Mouse (Mus musculus) left cerebral cortex, adult 9 months (tissue): ENCODE results near the gene Gm38392.

ENCODE experiments used
- DNase-seq, 2 experiments: peaks; one replicate each; pipeline ENCODE4 v3.0.0; 2022; ENCODE audit warnings: low spot score in 2 of 2

The Gm38392 gene

DNA sequence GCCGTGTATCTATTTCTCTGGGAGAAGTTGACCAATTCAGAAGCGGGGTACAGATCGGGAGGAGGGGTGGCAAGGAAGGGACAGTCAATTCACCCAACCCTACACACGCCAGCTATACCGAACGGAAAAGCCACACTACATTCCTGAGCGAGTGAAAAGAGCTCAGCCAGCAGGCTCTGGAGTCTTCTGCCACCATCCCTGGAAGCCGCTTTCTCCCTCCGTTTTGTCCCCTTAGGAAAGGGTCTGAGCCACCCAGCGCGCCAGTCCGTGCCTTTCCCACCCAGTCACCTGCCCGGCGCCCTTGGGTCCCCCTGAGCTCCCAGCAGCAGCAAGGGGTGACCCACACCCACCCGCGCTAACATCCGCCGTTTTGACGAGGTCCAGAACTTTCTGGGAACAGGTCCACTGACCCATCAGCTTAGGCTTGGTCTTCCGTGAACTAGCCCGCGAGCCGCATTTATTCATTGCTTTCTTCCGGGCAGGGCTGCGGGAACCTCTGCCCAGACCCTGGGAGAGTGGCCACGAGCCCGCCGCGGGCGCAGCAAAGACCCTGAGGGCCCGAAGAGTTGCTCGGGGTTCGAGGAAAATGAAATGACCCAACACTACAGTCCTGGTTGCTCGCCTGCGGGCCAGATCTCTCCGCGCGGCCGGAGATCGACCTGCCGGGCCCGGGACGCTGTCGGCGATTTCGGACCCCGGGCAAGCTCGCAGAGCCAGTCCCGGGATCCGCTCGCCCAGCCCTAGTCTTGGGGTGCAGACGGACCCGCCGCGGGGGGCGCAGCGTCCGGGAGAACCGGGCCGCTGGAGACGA is 86.6 kb downstream of the Gm38392 start:
- DNase-seq = no peak

DNA sequence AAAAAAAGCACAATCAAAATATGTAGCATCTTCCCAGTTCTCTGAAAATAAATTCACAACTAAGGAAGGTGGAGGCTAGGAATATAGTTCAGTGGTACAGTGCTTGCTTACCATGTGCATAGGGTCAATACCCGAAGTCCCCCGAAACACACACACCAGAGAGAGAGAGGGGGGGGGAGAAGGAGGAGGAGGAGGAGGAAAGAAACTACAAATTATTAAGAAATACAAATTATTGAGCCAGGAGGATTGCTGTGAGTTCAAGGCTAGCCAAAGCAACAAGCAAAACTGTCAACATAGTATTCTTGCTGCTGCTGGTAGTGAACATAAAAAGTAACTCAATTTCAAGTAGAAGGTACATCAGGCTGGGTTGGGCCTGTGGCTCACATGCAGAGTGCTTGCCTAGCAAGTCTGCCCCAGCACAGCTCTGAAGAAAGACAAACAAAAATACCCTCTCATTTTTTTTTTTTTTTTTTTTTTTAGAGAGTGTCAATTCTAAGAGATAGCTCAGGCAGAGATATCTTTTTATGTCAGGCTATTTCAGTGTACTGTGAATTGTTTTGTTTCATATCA is 87.4 kb downstream of the Gm38392 start:
- no peak for DNase-seq

- DNase-seq = no peak
Observed at GRCm38 (mm10) chr3:88198505-88199020, 88.4 kb downstream of the Gm38392 start.

GRCm38 (mm10) chr3:88197741-88198504 is 89.1 kb downstream of the Gm38392 start:
- no peak for DNase-seq
